Comparison of ENCODE assay signal across 9 mouse cellular contexts in genomic region chr5:111805761-111806191, GRCm38 (mm10).
A peak's percentile ranks its signal among the peaks of the same experiment; 100 is the strongest.
DNase-seq lines count a peak whose midpoint lies in the region; ATAC-seq and TF ChIP-seq lines count a peak whose summit lies in the region.
"Had no signal": no experiment of that assay in that cellular context is flagged by ENCODE, and none has a peak within 500 bp of the region (broad histone marks: within the 10 kb centered on the region; RNA-seq: fewer than 3 reads in every experiment).

No protein-coding gene starts in this region.

- no peaks in the 10 kb centered on the region for H3K36me3 ChIP-seq in kidney, embryonic 15.5 days
- no peaks in the 10 kb centered on the region for H3K36me3 ChIP-seq in embryonic facial prominence, embryonic 10.5 days (replicated peaks)
- H3K36me3 ChIP-seq in limb, embryonic 14.5 days (ENCODE audit: control insufficient read depth, insufficient read depth, low read length), result no peaks in the 10 kb centered on the region
- H3K36me3 ChIP-seq: midbrain, embryonic 12.5 days had no signal

- H3K27ac ChIP-seq in kidney, embryonic 15.5 days, result 0 out of 2 replicates have a peak overlapping the region, but pooled peaks have one; percentile 7
- H3K27ac ChIP-seq in brown adipose tissue, adult 24 weeks (replicated peaks; ENCODE audit: low read depth, low read length), result peak overlapping the region; percentile 32
- peak overlapping the region; percentile 61 for H3K27ac ChIP-seq in embryonic facial prominence, embryonic 10.5 days (replicated peaks)
- H3K27ac ChIP-seq in limb, embryonic 14.5 days (replicated peaks; ENCODE audit: low read depth, low read length), result no peak overlapping the region
- H3K27ac ChIP-seq: midbrain, embryonic 12.5 days had no signal

- peaks cover 7% of the 10 kb centered on the region for H3K27me3 ChIP-seq in kidney, embryonic 15.5 days
- H3K27me3 ChIP-seq in embryonic facial prominence, embryonic 10.5 days (replicated peaks; ENCODE audit: low read depth, poor library complexity, severe bottlenecking), result no peaks in the 10 kb centered on the region
- H3K27me3 ChIP-seq in limb, embryonic 14.5 days (ENCODE audit: control insufficient read depth, insufficient read depth, low read length), result no peaks in the 10 kb centered on the region
- H3K27me3 ChIP-seq: Patski had no signal

- no peak overlapping the region for H3K9ac ChIP-seq in kidney, embryonic 15.5 days
- no peak overlapping the region for H3K9ac ChIP-seq in limb, embryonic 14.5 days (ENCODE audit: low read depth, low read length, severe bottlenecking)
- H3K9ac ChIP-seq: midbrain, embryonic 12.5 days had no signal

- ATAC-seq in kidney, embryonic 15.5 days (replicated peaks; ENCODE audit: low FRiP score), result peak; percentile 43; the same call in 1 of the 2 replicates
- ATAC-seq in limb, embryonic 14.5 days (ENCODE audit: low FRiP score, low read depth), result no peak
- ATAC-seq: Patski had no signal

- TF ChIP-seq POLR2A in limb, embryonic 14.5 days (IDR thresholded peaks at IDR 0.05; ENCODE audit: borderline replicate concordance, extremely low read depth, insufficient read depth, insufficient read length), result no peak

- H3K9me3 ChIP-seq in kidney, embryonic 15.5 days (replicated peaks), result no peaks in the 10 kb centered on the region
- H3K9me3 ChIP-seq in embryonic facial prominence, embryonic 10.5 days, result no peaks in the 10 kb centered on the region
- H3K9me3 ChIP-seq in limb, embryonic 14.5 days (ENCODE audit: control insufficient read depth, low read length), result no peaks in the 10 kb centered on the region
- H3K9me3 ChIP-seq: midbrain, embryonic 12.5 days had no signal

- H3K4me1 ChIP-seq in kidney, embryonic 15.5 days, result peaks cover 52% of the 10 kb centered on the region
- H3K4me1 ChIP-seq in brown adipose tissue, adult 24 weeks (ENCODE audit: control insufficient read depth, insufficient read depth, insufficient read length, low read length), result peaks cover 14% of the 10 kb centered on the region
- peaks cover 55% of the 10 kb centered on the region for H3K4me1 ChIP-seq in embryonic facial prominence, embryonic 10.5 days
- peaks cover 35% of the 10 kb centered on the region for H3K4me1 ChIP-seq in limb, embryonic 14.5 days (ENCODE audit: control insufficient read depth, insufficient read depth, low read length)

- WGBS in kidney, embryonic 15.5 days, result 9% methylated on average over 17 of the region's 17 CpGs
- WGBS in embryonic facial prominence, embryonic 10.5 days, result 50% methylated on average over 17 of the region's 17 CpGs
- 7% methylated on average over 17 of the region's 17 CpGs for WGBS in limb, embryonic 14.5 days

- no peak for DNase-seq in kidney, postnatal 25 days
- peak; percentile 28 for DNase-seq in embryonic facial prominence, embryonic 10.5 days (ENCODE audit: low spot score)
- DNase-seq in limb, embryonic 14.5 days (ENCODE audit: low spot score), result peak; percentile 52
- DNase-seq in left cerebral cortex, adult 9 months (ENCODE audit: low spot score in 2 of 2), result no peak
- DNase-seq in cerebellum, postnatal 25 days, result no peak

- H3K4me3 ChIP-seq in kidney, embryonic 15.5 days (replicated peaks), result no peak overlapping the region
- no peak overlapping the region for H3K4me3 ChIP-seq in brown adipose tissue, adult 24 weeks (ENCODE audit: insufficient read depth, low read depth, low read length)
- no peak overlapping the region for H3K4me3 ChIP-seq in embryonic facial prominence, embryonic 10.5 days
- H3K4me3 ChIP-seq in limb, embryonic 14.5 days (replicated peaks; ENCODE audit: low read length), result no peak overlapping the region
- H3K4me3 ChIP-seq: midbrain, embryonic 12.5 days had no signal

- peak overlapping the region; percentile 5; the same call in 1 of the 2 replicates for H3K4me2 ChIP-seq in kidney, embryonic 15.5 days
- no peak overlapping the region for H3K4me2 ChIP-seq in limb, embryonic 14.5 days (replicated peaks; ENCODE audit: low read depth, low read length, severe bottlenecking)
- H3K4me2 ChIP-seq: midbrain, embryonic 12.5 days had no signal

Comparison
In these comparisons a context has a peak if more than half of its experiments do, and no peak if none do; other contexts are left out.
1. DNase-seq: peak in embryonic facial prominence, embryonic 10.5 days (single experiment) and limb, embryonic 14.5 days (single experiment); none in kidney, postnatal 25 days (0 of 2), left cerebral cortex, adult 9 months (0 of 2) and cerebellum, postnatal 25 days (0 of 2).